Mouse (Mus musculus): ENCODE data around the gene Zmynd15.
"Not testable (repeated sequence)": the region's sequence is repeated elsewhere in the genome, so short reads cannot be mapped to it uniquely, and the experiment has no call there.

Gene Zmynd15

DNA sequence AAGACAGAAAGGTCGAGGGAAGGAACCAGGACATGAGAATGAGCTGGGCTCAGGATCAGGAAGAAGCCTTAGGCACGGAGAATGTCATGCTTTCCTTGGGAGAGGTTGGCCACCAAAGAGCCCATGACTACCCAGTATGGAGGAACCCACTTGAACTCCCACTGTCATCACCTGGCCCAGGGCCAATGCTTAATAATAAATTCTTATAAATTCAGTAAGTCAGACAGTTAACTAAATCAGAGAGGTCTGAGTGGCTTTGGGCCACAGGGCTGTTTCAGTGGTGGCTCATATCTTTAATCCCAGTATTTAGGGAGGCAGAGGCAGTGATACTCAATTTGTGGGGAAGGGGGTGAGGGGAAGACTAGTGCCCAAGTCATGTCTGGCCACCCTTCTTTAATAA lies 8.3 kb upstream of the Zmynd15 start:
- DNase-seq: no peak

DNA sequence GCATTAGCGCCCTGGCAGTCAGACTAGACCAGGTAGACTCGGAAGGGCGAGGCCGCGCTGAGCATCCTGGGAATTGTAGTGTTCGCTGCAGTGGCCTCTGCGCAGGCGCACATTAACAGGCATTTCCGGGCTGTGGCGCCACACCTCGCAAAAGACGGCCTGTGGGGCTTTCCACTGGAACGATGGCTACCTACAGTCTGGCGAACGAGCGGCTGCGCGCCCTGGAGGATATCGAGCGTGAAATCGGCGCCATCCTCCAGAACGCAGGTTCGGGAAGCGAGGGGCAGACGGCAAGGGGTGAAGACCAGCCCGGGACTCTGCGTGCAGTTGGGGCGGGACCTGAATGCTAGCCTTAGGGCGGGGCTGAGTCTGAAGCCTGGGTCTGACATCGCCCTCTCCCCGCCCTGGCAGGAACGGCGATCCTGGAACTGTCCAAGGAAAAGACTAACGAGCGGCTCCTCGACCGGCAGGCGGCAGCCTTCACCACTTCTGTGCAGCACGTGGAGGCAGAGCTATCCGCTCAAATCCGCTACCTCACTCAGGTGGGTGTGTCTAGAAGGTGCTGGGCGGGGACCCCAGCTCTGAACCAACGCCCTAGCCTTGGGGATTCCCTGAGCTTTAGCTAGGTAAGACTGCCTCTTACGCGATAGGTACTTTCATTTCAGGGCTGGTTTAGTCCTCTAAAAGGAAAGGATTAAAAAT lies 7.3 kb upstream of the Zmynd15 start, which contains the start of gene Med11:
TSS of gene Med11 (plus strand) at position 123 of the 702 bp plus-strand sequence.
- peak; percentile 99 for DNase-seq

GRCm38 (mm10) chr11:70453261-70454044 lies 5.8 kb upstream of the Zmynd15 start:
- DNase-seq: peak; percentile 35

- peak; percentile 75 for DNase-seq
Observed at GRCm38 (mm10) chr11:70459601-70460101, 418 bp downstream of the Zmynd15 start, which contains the start of gene Cxcl16. Gene Cxcl16 (minus strand): TSS chr11:70459984.

DNA sequence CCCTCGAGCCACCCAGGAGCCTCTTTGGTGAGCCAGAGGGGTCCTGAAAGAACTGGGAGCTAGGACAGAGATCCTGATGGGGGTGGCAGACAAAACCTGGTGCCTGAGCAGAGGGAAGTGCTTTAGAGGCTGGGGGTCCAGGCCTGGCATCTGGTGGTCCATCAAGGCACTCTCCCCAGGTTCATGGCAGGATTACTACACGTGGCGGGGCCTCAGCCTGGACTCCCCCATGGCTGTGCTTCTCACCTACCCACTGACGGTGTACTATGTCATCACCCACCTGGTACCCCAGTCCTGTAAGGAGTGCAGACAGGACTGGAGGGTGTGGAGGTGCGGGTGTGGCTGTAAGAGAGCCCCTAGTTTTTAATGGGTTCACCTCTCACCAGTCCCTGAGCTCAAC lies 4.7 kb downstream of the Zmynd15 start:
- DNase-seq: no peak

GRCm38 (mm10) chr11:70465211-70465610 lies 6.0 kb downstream of the Zmynd15 start:
- DNase-seq: no peak

GRCm38 (mm10) chr11:70465824-70466223 lies 6.6 kb downstream of the Zmynd15 start:
- peak; percentile 54 for DNase-seq

GRCm38 (mm10) chr11:70467902-70468619 lies 8.8 kb downstream of the Zmynd15 start:
- peak; percentile 17 for DNase-seq

- DNase-seq: no peak
Observed at GRCm38 (mm10) chr11:70469764-70470163, 10.5 kb downstream of the Zmynd15 start.

- no peak for DNase-seq
Observed at GRCm38 (mm10) chr11:70472716-70473115, 13.5 kb downstream of the Zmynd15 start.

DNA sequence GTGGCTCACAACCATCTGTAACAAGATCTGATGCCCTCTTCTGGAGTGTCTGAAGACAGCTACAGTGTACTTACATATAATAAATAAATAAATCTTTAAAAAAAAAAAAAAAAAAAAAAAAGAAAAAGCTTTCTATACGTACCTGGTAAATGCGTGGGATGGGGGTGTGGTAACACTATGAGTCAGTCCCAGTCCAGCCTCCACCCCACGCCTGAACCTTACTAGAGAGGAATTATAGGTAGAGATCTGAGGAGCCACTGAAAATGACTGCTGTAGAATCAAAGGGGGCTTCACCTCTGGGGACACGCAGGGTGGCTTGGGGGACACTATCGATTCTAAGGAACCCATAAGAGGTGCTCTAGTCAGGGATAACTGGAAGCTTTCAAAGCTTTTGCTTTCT lies 14.1 kb downstream of the Zmynd15 start:
- not testable (repeated sequence) for DNase-seq

DNA sequence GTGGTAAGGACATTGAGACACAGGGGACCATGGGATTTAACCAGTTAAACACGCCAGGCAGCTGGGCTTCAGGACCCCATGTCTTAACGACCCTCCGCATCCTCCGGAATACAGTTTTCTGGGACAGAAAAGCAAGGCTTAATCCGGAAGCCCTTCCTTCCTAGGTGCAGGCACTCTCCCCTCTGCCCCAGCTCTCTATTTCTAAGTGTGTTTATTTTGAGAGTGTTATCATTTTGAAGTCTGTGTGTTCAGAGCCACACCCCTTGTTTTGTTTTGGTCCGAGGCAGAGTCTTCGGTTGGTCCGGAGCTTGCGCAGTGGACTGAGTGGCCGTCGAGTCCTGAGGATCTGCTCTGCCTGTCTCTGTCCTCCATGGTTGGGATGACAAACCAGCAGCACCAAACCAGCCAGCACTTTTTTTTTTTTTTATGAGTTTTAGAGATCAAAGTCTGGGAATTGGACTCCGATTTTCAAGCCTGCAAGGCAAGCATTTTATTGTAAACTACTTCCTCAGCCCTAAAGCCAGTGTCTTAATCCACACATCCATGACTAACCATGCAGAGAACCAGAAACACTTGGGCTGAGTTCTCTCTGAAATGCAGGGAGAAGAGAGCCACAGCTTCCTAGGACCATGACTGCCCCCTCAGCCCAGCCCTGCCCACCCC lies 15.8 kb downstream of the Zmynd15 start:
- peak; percentile 21 for DNase-seq

GRCm38 (mm10) chr11:70485498-70485897 lies 26.3 kb downstream of the Zmynd15 start:
- no peak for DNase-seq

DNA sequence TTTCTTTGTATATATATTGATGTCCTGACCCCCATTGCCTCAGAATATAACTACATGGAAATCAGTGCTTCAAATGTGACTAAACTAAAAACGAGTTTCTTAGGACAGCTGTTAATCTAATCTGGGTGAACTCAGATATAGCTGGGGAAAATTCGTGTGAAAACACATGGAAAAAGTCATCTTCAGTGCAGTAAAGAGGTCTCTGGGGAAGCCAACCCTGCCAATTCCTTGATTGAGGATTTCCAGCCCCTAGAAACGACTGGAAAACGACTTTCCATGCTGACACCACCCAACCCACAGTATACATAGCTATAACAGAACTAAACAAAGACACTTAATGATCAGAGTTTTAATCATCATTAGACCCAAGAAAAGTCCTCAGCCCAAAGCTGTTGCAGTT lies 28.6 kb downstream of the Zmynd15 start:
- no peak for DNase-seq

DNA sequence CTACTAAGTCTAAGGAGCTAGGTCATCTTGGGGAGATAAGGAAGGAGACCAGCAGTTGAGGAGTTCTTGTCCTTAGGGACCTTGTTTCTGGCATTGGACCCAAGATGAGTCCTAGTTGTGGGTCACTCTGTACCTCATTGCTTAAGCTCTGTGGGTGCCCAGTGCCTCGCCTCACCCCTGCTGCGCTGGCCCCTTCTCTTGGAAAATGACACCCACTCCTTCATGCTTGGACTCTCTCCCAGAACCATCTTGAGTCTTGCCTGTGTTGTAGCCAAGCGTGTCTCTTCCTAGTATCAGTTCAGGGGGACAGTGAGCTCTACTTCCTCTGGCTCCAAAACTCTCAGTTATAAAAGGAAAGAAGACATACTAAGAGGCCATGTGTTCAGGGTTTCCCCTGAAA lies 29.9 kb downstream of the Zmynd15 start:
- peak; percentile 39 for DNase-seq

DNA sequence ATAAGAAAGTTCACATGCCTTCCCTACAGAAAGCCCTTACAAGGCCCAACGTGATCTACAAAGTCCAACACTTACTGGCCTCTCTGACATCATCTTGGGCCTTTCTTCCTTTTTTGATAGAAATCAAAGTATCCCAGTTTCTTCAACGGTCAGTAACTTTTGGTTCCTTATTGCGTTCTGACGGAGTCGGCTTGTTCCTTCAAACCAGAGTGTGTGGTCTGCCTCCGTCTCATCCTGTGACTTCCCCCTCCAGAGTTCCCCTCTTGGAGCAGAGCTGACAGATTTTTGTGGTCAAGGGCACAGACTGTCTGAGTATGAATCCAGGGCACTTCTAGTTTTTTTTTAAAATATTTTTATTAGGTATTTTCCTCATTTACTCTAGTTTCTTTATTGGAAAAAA lies 30.5 kb downstream of the Zmynd15 start:
- no peak for DNase-seq

GRCm38 (mm10) chr11:70499566-70500475 lies 40.6 kb downstream of the Zmynd15 start:
- peak; percentile 52 for DNase-seq

DNA sequence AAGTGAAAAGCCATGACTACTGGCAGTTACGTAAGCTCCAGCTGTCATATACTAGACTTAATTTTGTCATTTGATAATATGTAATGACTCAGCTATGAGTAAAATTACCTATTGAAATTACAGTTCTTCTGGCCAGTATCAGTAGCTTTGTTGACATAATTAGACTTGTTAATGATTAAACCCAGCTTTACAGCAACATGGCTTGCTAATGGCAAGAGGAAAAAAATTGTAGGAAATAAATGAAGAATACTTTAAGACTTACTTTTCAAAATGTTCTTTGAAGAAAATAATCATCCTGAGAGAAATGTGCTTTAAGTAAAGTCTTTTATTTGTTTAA lies 41.2 kb downstream of the Zmynd15 start:
- DNase-seq: no peak

DNA sequence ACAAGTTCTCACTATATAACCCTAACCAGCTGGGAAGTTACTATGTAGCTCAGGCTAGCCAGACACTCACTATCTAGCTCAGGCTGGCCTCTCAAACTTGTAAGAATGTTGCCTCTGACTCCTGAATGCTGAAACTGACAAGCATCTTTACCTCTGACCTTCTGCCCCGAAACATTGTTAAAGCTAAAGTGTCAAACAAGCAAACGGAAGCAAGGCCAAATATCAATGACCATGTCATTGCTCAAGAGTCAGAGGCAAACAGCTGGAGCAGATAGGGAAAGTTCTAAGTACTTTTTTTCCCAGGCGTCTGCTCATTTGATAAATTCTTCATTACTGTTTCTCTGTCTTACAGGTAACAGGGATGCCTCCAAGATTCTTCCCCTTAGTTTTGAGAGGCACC lies 42.8 kb downstream of the Zmynd15 start:
- DNase-seq: no peak

DNA sequence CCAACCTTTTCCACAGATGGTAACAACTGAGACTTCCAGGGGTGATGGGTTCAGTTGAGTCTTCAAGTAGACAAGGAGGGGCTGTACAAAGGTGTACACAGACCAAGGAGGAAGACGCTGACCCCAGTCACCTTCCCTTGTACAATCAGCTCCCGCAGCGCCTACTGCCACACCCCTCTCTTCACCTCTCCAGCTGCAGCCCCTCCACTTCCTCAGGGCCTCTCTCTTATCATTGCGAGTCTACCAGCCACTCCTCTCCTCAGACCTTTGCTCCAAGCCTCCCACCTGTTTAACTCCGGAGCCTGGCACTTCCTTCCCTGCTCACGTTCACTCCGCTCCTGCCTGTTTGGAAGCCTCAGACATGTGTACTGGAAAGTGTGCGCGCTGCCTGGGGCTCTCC lies 45.7 kb downstream of the Zmynd15 start, which contains the start of gene Tm4sf5:
TSS of gene Tm4sf5 (plus strand) at position 275 of the 400 bp plus-strand sequence.
- DNase-seq: no peak

- peak; percentile 91 for DNase-seq
Observed at GRCm38 (mm10) chr11:70506385-70506784, 47.2 kb downstream of the Zmynd15 start.

All from lung, postnatal 10 days (tissue).